Mouse (Mus musculus): ENCODE data around the gene Arhgap27. TPM values are rescaled to one million over a fixed set of nuclear protein-coding genes. Genes with fewer than 3 reads are reported as not detected.

The Arhgap27 gene
- polyA plus RNA-seq (2015; fragmentation: Nextera tagmentation; extraction: Ambion mirVana) = 8.8 and 9.8 TPM in 2 replicates

DNA sequence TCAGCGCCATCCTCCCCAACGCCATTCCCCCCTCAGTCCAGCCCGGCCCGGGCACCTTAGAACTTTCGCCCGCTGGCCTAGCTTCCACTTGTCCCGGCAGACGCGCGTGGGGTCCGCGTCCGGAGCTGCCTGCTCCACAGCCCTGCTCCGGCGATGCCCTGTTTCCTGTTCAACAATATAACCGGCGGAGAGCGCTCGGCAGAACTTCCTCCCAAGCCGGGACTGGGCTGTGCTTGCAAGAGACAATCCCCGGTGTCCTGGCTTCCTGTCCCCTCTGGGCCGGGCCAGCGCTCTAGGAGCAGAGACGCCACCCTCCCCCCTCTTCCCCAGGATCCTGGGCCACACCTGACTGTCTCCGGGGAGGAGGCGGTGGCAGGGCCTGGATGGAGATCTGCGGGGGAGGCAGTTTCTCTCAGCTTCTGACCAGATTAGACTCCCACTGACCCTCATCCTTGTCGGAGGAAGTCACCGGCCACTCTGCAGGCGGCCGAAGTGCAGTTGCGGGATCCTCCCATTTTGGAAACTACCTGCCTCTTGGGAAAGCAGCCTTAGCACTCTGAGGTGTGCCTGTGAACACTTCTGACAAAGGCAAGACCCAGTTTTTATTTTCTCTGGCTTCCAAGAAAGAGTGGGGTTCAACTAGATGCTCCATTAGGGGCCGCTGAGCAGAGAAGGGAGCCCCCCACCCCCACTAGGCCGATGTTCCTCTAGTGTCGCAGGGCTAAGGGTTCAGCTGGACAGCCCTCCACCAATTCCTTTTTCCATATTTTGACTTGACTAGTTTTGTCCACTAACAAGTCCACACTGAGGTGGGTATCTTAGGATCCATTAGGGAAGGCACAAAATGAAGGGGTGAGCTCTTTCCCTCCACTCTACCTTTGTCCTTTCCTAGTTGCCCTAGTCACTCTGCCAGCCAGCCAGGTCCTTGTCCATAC, at the start of gene Arhgap27:
Gene Arhgap27 (minus strand): TSS at position 479 of the 935 bp plus-strand sequence.

DNA sequence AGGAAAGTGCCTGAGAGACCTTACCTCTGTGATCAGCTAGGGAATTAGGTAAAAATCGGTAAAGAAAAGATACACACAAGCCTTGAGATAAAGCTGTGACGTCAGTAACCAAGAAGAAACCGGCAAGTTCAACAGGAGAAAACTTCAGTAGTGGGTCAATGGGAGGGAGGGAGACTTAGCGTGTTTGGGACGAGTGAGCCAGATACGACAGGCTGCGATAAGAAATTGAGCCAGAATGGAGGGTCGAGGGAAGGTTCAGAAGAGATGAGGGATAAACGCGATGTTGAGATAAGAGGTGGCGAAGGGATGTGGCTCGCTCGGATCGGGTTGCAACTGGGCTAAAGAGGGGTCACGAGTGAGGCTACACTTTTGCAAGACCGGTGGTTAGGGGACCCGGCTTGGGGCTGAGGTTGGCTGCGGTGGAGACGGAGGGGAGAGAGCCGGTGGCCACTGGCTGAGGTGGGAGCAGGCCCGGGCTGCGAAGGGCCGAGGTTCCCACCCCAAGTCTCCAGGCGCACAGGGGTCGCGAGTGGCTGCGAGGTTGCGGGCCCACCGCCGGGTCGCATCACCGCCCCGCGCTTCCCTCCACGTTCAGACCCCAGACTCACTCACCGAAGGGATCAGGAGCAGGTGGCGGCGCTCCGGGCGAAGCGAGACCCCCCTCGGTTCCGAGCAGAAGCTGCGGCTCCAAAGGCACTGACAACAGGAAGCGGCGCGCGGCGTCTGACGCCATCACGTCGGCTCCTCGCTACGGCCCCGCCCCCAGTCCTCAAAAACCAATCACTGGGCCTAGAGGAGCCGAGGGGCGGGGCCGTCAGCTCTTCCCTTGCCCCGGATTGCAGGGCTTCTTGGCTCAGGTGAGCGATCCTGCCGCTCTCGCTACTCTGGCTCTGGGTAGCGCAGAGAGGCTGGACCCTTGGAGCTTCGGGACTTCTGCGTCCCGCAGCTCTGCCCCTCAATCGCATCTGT, 48.8 kb upstream of the Arhgap27 start, which contains the start of gene Plekhm1:
Gene Plekhm1 (minus strand): TSS at position 707 of the 969 bp plus-strand sequence.

Other genes starting within 250 kb of the Arhgap27 start
- gene Hexim1, start 247.5 kb downstream of the Arhgap27 start, polyA plus RNA-seq (2015; fragmentation: Nextera tagmentation; extraction: Ambion mirVana) = 5.9 and 6.1 TPM in 2 replicates
- 34.2 and 34.3 TPM in 2 replicates for gene Hexim2, start 231.3 kb downstream of the Arhgap27 start, polyA plus RNA-seq (2015; fragmentation: Nextera tagmentation; extraction: Ambion mirVana)
- gene Fmnl1, start 192.6 kb downstream of the Arhgap27 start, polyA plus RNA-seq (2015; fragmentation: Nextera tagmentation; extraction: Ambion mirVana) = 8.1 and 11.3 TPM in 2 replicates
- 4.7 and 5.5 TPM in 2 replicates for gene 1700023F06Rik, start 155.1 kb downstream of the Arhgap27 start, polyA plus RNA-seq (2015; fragmentation: Nextera tagmentation; extraction: Ambion mirVana)
- gene Spata32, start 145.3 kb downstream of the Arhgap27 start, polyA plus RNA-seq (2015; fragmentation: Nextera tagmentation; extraction: Ambion mirVana) = 1.3 and 2.1 TPM in 2 replicates
- 2.4 and 3.0 TPM in 2 replicates for gene Map3k14, start 96.2 kb downstream of the Arhgap27 start, polyA plus RNA-seq (2015; fragmentation: Nextera tagmentation; extraction: Ambion mirVana)
- gene Plekhm1, start 49.0 kb upstream of the Arhgap27 start, polyA plus RNA-seq (2015; fragmentation: Nextera tagmentation; extraction: Ambion mirVana) = 4.5 and 5.6 TPM in 2 replicates
- gene Lrrc37a, start 140.9 kb upstream of the Arhgap27 start, polyA plus RNA-seq (2015; fragmentation: Nextera tagmentation; extraction: Ambion mirVana) = not detected in 2 replicates

Data from neural tube, postnatal 0 days (tissue).